Mouse (Mus musculus) heart, adult 2 months (tissue): ENCODE results near the gene Slc38a9.

Experiments
- CTCF ChIP-seq: fragments of 200-600 bp; IDR thresholded peaks from 2 replicates; pipeline ENCODE4 v1.8.1; 2022; ENCODE audit warnings: antibody characterized with exemption, mild to moderate bottlenecking, moderate library complexity
- EP300 ChIP-seq: fragments of 200-500 bp; IDR thresholded peaks from 2 replicates; pipeline ENCODE4 v1.6.1; 2011; ENCODE audit warnings: low read depth, low read length, control low read depth; ENCODE audit not compliant: insufficient read depth
- POLR2A ChIP-seq: fragments of 200-500 bp; IDR thresholded peaks from 2 replicates; pipeline ENCODE4 v1.6.1; 2011; ENCODE audit warnings: mild to moderate bottlenecking, low read depth, low read length, control low read depth; ENCODE audit not compliant: insufficient read depth

DNA sequence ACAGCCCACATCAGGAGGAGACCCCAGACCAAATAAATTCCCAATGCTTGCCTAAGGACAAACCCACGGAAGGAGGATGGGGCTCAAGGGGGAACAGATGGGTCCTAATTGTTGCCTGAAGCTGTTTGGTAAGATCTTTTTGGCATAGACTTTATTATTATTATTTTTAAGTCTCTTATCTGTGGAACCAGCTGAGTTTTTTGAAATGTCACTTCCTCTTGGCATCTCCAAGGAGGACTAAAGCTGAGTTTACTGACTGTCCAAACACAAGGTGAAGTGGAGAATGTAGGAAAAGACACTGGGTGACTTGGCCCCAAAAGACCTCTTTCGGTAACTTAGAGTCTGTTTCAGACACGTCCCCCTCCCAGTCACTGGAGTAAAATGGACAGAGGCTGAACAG, 105.1 kb downstream of the Slc38a9 start:
- no peak for TF ChIP-seq POLR2A
- no peak for TF ChIP-seq CTCF
- no peak for TF ChIP-seq EP300
